Mouse (Mus musculus) stomach, postnatal 0 days (tissue): Measurements from ENCODE around the gene Gnat1.

Experiments used
- CTCF ChIP-seq: IDR thresholded peaks from 2 replicates; pipeline ENCODE4 v1.5.1; 2016; ENCODE audit warnings: antibody characterized with exemption, low read depth, mild to moderate bottlenecking, moderate library complexity
- EP300 ChIP-seq: optimal IDR thresholded peaks from 2 replicates; pipeline ENCODE3; 2016; ENCODE audit warnings: antibody characterized with exemption

- TF ChIP-seq CTCF = no peak
- TF ChIP-seq EP300 = no peak
These were observed 12.7 kb downstream of the Gnat1 start for GRCm38 (mm10) chr9:107666751-107667205.
